Mouse (Mus musculus): ENCODE measurements around the gene Pdcd1.
A peak's percentile ranks its signal among the peaks of the same experiment; 100 is the strongest.
"Not testable (repeated sequence)": the region's sequence is repeated elsewhere in the genome, so short reads cannot be mapped to it uniquely, and the experiment has no call there.

Pdcd1 gene

DNA sequence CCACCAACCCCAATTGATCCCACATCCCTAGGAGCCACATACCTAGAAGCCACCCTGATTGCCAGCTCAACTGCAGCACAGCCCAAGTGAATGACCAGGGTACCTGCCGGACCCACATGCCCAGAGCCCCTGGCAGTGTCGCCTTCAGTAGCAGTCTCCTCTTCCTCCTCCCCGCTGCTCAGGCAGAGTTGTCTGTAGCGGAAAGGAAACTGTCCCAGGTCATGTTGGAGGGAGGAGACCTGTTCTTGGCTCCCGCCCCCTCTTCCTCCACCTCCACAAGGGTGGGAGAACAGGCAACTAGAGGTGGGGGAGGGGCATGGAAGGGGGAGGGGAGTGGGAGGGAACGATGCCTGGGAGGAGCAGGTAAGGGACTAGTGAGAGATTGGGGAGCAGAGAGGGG, at the start of gene Pdcd1:
Gene Pdcd1 (minus strand): TSS at position 181 of the 400 bp plus-strand sequence.
- DNase-seq (ENCODE audit: low read depth, low spot score), result no peak

DNA sequence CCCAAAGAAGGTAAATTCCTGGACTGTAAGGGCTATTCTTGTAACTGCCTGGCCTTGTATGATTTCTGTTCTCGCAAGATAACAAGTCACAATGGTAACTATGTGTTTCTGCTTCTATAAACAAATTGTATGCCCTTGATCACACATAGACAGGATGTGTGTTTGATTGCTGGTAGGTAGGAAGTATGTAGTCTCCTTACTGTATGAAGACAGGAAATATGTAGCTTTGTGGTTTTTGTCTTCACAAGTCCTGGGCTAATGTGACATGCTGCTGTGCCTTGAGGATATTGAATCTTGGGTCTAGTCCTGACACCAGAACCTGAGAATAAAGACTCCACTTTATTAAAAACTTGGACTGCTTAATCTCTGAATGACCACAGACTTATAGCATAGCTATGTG, 39.4 kb upstream of the Pdcd1 start:
- no peak for DNase-seq (ENCODE audit: low read depth, low spot score)

DNA sequence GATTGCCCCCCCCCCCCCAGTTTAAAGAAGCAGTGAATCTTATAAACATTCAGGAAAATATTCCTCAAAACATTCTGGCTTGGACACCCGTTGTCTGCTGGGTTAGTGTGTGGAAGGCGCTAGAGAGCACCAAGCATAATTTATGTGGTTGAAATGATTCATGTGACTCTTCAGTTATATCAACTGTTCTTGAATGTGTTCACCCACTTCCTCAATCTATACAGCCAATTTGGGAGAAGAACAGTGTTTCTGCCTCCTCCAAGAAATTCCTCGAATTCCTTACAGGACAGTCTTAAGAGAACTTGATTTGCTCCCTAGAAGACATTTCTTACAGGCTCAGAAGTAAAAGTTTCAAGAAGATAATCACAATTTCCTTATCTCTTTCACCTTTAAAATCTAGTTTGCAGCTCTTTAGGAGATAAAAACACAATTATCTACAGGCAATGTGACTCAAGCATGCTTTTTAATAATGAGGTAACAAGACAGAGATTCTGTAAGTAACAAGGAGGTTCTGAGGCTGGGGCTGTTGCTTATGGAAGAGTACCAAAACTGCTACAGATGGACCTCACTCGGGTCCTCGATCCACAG, 34.1 kb upstream of the Pdcd1 start:
- no peak for DNase-seq (ENCODE audit: low read depth, low spot score)

DNA sequence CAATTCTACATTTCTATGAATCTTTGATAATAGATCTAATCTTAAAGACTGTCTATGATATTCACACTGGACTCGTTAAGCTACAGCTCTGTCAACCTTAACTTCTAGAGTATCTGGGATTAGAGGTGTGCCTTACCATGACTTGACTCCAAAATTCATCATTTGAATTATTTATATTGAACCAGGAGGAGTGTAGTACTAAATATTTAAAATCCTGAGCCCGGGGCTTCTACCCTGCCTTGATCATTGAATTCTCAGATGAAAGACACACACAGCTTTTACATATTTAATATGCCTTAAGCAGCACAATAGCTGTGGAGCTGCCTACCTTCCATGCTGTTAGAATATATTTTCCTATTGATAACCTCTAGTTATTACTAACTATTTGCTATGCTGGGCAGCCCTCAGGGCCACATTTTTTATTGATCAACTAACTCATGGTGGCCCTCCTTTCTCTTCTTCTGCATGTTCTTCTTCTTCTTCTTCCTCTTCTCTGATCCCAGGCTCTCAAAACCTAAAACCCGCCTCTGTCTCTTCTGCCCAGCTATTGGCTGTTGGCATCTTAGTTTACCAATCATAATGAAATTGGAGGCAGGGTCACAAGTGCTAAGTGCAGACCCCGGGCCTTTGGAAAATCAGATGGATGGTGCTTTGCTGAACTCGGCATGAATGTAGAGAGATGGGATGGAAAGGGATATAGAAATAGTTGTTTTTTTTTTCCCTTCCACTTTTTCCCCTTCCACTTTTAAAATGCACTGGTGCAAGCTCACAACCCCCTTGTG, 33.2 kb upstream of the Pdcd1 start:
- no peak for DNase-seq (ENCODE audit: low read depth, low spot score)

- no peak for DNase-seq (ENCODE audit: low read depth, low spot score)
These were observed 29.4 kb upstream of the Pdcd1 start for GRCm38 (mm10) chr1:94081761-94082160.

DNA sequence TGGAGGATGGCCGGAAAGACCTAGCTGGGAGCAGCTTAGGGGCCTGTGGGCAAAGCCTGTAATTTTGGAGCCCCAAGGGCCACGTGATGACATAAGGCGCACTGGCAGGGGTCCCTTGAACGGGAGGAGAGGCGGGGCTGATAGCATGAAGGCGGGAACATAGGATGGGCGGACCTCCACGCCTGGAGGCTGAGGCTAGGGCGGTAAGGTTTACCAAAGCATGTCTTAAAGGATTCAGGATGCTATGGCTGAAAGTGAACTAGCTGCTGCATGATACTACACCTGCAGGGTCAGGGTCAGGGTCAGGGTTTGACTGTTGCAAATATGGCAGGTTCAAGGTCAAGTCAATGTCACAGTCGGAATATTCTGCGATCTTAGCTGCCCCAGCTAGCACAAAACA, 28.8 kb upstream of the Pdcd1 start:
- no peak for DNase-seq (ENCODE audit: low read depth, low spot score)

GRCm38 (mm10) chr1:94080718-94081117, 28.4 kb upstream of the Pdcd1 start:
- DNase-seq (ENCODE audit: low read depth, low spot score), result no peak

GRCm38 (mm10) chr1:94078835-94079440, 26.6 kb upstream of the Pdcd1 start:
- peak; percentile 80 for DNase-seq (ENCODE audit: low read depth, low spot score)

DNA sequence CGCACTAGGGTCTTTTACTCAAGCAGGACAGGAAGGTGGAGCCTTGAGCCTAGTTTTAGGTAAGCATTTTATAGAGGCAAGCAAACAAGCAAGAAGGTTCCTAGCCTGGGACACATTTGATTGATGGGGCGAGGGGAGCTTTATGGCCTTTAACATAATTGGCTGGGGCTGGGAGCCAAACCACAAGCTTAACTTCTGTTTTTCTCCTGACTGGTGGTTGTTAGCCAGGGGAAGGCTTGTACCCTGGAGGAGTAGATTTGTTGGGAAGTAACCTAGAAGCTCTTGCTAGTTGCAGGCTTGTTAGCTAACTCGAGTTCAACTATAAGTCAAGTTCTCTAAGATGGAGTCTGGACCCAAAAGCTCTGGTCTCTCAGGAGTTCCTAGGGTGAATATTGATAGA, 26.0 kb upstream of the Pdcd1 start:
- DNase-seq (ENCODE audit: low read depth, low spot score), result no peak

GRCm38 (mm10) chr1:94076702-94077101, 24.3 kb upstream of the Pdcd1 start:
- no peak for DNase-seq (ENCODE audit: low read depth, low spot score)

- DNase-seq (ENCODE audit: low read depth, low spot score), result no peak
These were observed 22.4 kb upstream of the Pdcd1 start for GRCm38 (mm10) chr1:94074756-94075155.

DNA sequence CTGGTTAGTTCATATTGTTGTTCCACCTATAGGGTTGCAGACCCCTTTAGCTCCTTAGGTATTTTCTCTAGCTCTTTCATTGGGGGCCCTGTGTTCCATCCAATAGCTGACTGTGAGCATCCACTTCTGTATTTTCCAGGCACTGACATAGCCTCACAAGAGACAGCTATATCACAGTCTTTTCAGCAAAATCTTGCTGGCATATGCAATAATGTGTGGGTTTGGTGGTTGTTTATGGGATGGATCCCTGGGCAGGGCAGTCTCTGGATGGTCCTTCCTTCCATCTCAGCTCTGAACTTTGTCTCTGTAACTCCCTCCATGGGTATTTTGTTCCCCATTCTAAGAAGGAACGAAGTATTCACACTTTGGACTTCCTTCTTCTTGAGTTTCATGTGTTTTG, 5.9 kb upstream of the Pdcd1 start:
- DNase-seq (ENCODE audit: low read depth, low spot score), result not testable (repeated sequence)

DNA sequence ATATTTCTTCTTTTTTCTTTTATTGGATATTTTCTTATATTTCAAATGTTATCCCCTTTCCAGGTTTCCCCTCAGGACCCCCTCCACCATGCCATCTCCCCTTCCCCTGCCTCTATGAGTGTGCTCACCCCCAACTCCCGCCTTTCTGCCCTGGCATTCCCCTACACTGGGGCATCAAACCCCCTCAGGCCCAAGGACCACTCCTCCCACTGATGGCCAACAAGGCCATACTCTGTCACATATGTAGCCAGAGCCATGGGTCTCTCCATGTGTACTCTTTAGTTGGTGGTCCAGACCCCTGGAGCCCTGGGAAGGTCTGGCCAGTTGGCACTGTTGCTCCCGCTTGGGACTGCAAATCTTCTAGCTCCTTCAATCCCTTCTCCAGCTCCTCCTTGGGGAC, 5.0 kb upstream of the Pdcd1 start:
- DNase-seq (ENCODE audit: low read depth, low spot score), result no peak

DNA sequence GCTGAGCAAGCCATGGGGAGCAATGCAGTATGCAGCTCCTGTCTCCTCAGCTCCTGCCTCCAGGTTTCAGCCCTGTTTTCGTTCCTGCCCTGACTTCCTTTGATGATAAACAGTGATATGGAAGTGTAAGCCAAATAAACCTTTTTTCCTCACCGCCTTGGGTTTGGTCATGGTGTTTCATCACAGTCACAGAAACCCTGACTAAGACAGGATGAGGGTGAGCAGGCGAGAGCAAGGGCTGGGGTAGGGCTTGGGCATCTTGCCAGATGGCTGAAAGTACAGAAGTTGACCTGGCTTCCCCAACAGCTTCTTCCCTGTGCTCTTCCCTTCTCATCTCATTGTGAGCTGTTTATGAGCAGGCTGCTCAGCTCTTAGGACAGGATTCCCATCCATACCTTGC, 3.6 kb upstream of the Pdcd1 start:
- DNase-seq (ENCODE audit: low read depth, low spot score), result no peak

- DNase-seq (ENCODE audit: low read depth, low spot score), result no peak
These were observed 2.1 kb upstream of the Pdcd1 start for GRCm38 (mm10) chr1:94054481-94054880.

DNA sequence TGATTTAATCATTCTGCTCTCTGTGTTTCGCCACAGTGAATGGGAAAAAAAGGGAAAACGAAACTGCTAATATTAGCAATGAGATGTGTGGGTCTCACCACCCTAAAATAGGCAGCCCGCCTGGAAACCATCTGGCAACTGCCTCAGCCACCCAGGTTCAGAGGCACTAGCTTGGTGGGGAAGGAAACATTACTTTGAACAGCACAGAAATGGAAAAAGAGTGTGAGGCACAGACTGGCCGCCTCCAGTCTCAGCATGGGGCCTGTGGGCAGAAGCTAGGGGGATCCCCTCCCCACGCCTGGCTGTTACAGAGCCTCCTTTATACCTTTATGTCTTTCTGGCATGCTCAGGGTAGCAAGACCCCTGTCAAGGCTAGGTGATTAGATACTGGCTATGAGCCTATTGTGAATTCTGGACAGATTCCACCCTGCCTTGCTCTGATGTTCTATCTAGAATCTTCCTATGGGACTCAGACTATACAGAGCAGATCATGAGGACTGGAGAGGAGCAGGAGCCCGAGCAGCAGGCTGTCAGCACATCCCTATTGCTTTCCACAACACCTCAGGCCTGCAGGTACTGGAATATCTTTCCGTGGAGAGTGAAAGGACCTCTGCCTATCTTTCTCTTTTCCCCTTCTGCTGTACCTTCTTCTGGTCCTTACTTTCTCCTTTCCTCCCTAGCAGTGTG, 1.3 kb upstream of the Pdcd1 start:
- DNase-seq (ENCODE audit: low read depth, low spot score), result no peak

GRCm38 (mm10) chr1:94051104-94051503, 1.2 kb downstream of the Pdcd1 start:
- no peak for DNase-seq (ENCODE audit: low read depth, low spot score)

- DNase-seq (ENCODE audit: low read depth, low spot score), result no peak
These were observed 5.8 kb downstream of the Pdcd1 start for GRCm38 (mm10) chr1:94046544-94046943.

GRCm38 (mm10) chr1:94045559-94045958, 6.8 kb downstream of the Pdcd1 start:
- DNase-seq (ENCODE audit: low read depth, low spot score), result no peak

GRCm38 (mm10) chr1:94040391-94040790, 12.0 kb downstream of the Pdcd1 start:
- DNase-seq (ENCODE audit: low read depth, low spot score), result no peak

DNA sequence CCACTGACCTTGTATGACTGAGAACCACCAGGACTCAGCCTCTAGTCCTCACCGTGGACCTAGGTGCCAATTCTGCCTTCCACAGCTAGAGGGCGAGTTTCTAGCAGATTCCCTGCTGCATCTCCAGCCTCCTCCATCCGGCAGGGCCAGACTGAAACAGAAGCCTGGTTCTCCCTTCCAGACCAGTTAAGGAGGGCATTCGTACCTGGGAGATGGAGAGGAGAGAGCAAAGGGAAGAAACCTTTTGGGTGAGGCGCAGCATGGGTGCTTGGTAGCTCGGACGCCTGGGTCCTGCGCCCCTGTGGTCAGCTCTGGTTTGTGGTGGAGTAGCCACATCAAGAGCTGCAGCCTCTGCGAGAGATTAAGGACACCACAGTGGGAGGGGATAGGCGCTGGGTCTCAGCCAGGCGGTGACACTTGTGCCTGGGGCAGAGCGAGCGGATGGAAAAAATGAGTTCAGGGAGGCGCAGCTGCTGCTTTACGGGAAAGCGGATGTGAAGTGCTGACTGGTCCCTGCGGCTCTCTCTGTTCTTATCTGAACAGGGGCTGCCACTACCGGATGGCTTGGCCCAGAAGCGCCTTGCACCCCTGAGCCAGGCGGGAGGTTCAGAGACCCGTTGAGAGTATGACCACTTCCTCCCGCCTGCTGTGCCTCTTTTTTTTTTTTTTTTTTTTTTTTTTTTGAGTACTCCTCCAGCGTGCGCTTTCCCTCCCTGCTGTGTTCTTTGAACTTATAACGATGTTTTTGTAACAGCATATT, 17.2 kb downstream of the Pdcd1 start:
- peak; percentile 34 for DNase-seq (ENCODE audit: low read depth, low spot score)

Data from brain, embryonic 18.5 days (tissue).